Mouse (Mus musculus) liver, adult 2 months (tissue): Measurements from ENCODE around the gene Zfp663. TPM values are rescaled to one million over a fixed set of nuclear protein-coding genes. Genes with fewer than 3 reads are reported as not detected.

ENCODE experiments used
- DNase-seq: peaks from one replicate; pipeline ENCODE4 v3.0.0-alpha.2; 2011; ENCODE audit warnings: low read depth, low spot score; ENCODE audit errors: extremely low read depth
- H3K27ac ChIP-seq: fragments of 200-500 bp; replicated peaks from 2 replicates; pipeline ENCODE4 v1.5.1; 2012; ENCODE audit warnings: low read depth, mild to moderate bottlenecking, control low read depth, inconsistent platforms, low read length; ENCODE audit not compliant: insufficient read depth
- H3K27me3 ChIP-seq: fragments of 200-500 bp; 2 replicates; pipeline ENCODE4 v1.6.1; 2012; ENCODE audit warnings: mild to moderate bottlenecking, moderate library complexity, low read length, inconsistent platforms; ENCODE audit not compliant: control insufficient read depth, insufficient read depth
- H3K36me3 ChIP-seq: fragments of 200-500 bp; 2 replicates; pipeline ENCODE4 v1.6.1; 2012; ENCODE audit warnings: low read length, inconsistent platforms; ENCODE audit not compliant: control insufficient read depth, insufficient read depth
- H3K4me1 ChIP-seq: fragments of 200-500 bp; 2 replicates; pipeline ENCODE4 v1.6.1; 2011; ENCODE audit warnings: low read length; ENCODE audit not compliant: control insufficient read depth, insufficient read depth
- H3K4me3 ChIP-seq: fragments of 200-500 bp; 2 replicates; pipeline ENCODE4 v1.5.1; 2011; ENCODE audit warnings: low read depth, mild to moderate bottlenecking, control low read depth, low read length, moderate library complexity; ENCODE audit not compliant: insufficient read depth
- H3K79me2 ChIP-seq: fragments of 200-500 bp; 2 replicates; pipeline ENCODE4 v1.6.1; 2012; ENCODE audit warnings: inconsistent platforms, mild to moderate bottlenecking, low read length, moderate library complexity; ENCODE audit not compliant: control insufficient read depth, insufficient read depth
- H3K9ac ChIP-seq: fragments of 200-500 bp; 2 replicates; pipeline ENCODE4 v1.6.1; 2012; ENCODE audit warnings: low read depth, mild to moderate bottlenecking, control low read depth, inconsistent platforms, low read length
- CTCF ChIP-seq: fragments of 200-500 bp; IDR thresholded peaks from 2 replicates; pipeline ENCODE4 v1.5.1; 2011; ENCODE audit warnings: low read depth, low read length, control low read depth
- POLR2A ChIP-seq: fragments of 200-500 bp; IDR thresholded peaks from 2 replicates; pipeline ENCODE4 v1.6.1; 2011; ENCODE audit warnings: low read length, control low read depth; ENCODE audit not compliant: insufficient read depth; ENCODE audit errors: extremely low read depth
- WGBS: fragments of 180-500 bp; shearing (Covaris S2); methylation state at CpG from one replicate; pipeline ENCODE4 v1.1.7; 2018; 5-methylcytosine and 5-hydroxymethylcytosine counted together
- polyA plus RNA-seq: library from polyadenylated mRNA; depleted of rRNA; stranded (reverse); fragments of >200 nt; gene quantifications from 2 replicates; pipeline ENCODE4 v1.2.3, GENCODE M21; 2012
- total RNA-seq: library from RNA; depleted of rRNA; stranded (reverse); fragments of >200 nt; gene quantifications from 2 replicates; pipeline ENCODE4 v1.2.3, GENCODE M21; 2014

Zfp663 gene
- total and polyA plus RNA-seq, 2 experiments = not detected

- TF ChIP-seq CTCF (no peak), POLR2A (0 out of 2 replicates have a peak, but pooled peaks have one; percentile 38)
- DNase-seq = peak; percentile 70
- H3K27me3 ChIP-seq = no peaks in the 10 kb centered on the region
- H3K9ac ChIP-seq = peak overlapping the region; percentile 79
- peak overlapping the region; percentile 64 for H3K4me3 ChIP-seq
- H3K79me2 ChIP-seq = no peaks in the 10 kb centered on the region
- H3K4me1 ChIP-seq = peaks cover 9% of the 10 kb centered on the region; the same call in 1 of the 2 replicates
- H3K36me3 ChIP-seq = no peaks in the 10 kb centered on the region
- WGBS = 20% methylated on average over 20 of the region's 20 CpGs
- peak overlapping the region; percentile 93 for H3K27ac ChIP-seq
These were observed 28.4 kb upstream of the Zfp663 start for GRCm38 (mm10) chr2:165396831-165397501.

DNA sequence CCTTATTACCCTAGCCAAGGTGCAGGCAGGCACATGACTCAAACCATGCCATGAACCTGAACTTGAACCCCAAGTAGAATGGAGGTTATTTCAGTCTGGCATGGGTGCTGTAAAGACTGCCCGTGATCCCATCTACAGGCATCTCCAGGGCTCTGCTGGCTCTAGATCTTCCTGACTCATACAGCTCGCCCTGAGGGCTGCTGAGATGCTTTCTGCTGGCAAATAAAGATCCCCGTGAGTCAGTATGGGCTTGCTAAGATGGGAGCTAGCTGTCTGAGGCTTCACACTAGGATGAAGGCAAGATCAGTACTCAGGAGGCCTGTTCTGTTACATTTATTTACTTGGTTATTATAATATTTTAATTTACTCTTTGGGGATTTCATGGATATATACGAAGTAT, 23.6 kb upstream of the Zfp663 start:
- DNase-seq = no peak
- TF ChIP-seq POLR2A (no peak), CTCF (no peak)
- no peak overlapping the region for H3K9ac ChIP-seq
- H3K79me2 ChIP-seq = no peaks in the 10 kb centered on the region
- no peak overlapping the region for H3K27ac ChIP-seq
- H3K36me3 ChIP-seq = no peaks in the 10 kb centered on the region
- 83% methylated on average over 4 of the region's 4 CpGs for WGBS
- H3K27me3 ChIP-seq = no peaks in the 10 kb centered on the region
- peaks cover 6% of the 10 kb centered on the region for H3K4me1 ChIP-seq
- no peak overlapping the region for H3K4me3 ChIP-seq

DNA sequence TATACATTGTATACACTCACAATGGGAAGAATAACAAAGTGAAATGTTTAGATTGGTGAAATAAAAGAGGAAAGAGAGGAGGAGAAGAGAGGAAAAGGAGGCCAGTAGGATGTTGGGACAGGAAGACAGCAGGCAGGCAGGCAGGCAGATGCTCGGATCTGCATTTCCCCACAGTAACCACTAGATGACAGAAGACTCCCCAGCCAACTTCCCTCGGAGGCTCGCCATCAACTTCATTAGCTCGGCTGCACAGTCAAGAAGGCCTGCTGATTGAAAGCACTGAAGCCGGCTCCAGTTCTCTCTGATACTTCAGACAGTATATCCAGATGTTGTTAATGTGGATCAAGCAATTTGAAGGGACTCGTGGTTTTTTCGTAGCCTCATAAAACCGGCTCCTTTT, 23.0 kb upstream of the Zfp663 start:
- peak; percentile 56 for DNase-seq
- Histone ChIP-seq H3K4me3 (no peak overlapping the region), H3K79me2 (no peaks in the 10 kb centered on the region), H3K4me1 (peaks cover 5% of the 10 kb centered on the region), H3K36me3 (no peaks in the 10 kb centered on the region), H3K27me3 (no peaks in the 10 kb centered on the region), H3K9ac (no peak overlapping the region), H3K27ac (no peak overlapping the region)
- TF ChIP-seq CTCF = peak; percentile 95
- TF ChIP-seq POLR2A = no peak
- WGBS = 16% methylated on average over 8 of the region's 8 CpGs

- Histone ChIP-seq H3K27me3 (no peaks in the 10 kb centered on the region), H3K27ac (no peak overlapping the region), H3K4me1 (peaks cover 5% of the 10 kb centered on the region), H3K9ac (no peak overlapping the region), H3K36me3 (no peaks in the 10 kb centered on the region), H3K79me2 (no peaks in the 10 kb centered on the region), H3K4me3 (no peak overlapping the region)
- peak; percentile 51 for DNase-seq
- no peak for TF ChIP-seq POLR2A
- no peak for TF ChIP-seq CTCF
- WGBS = 24% methylated on average over 6 of the region's 6 CpGs
These were observed 20.9 kb upstream of the Zfp663 start for GRCm38 (mm10) chr2:165389299-165389952.

GRCm38 (mm10) chr2:165387844-165388495, 19.4 kb upstream of the Zfp663 start, which contains the start of gene Zfp334:
TSS of gene Zfp334 (minus strand) at chr2:165388259.
- H3K36me3 ChIP-seq = peaks cover 4% of the 10 kb centered on the region; the same call in 1 of the 2 replicates
- TF ChIP-seq POLR2A = no peak
- TF ChIP-seq CTCF = no peak
- no peaks in the 10 kb centered on the region for H3K27me3 ChIP-seq
- peaks cover 5% of the 10 kb centered on the region for H3K4me1 ChIP-seq
- no peak within 1 kb of the TSS for H3K27ac ChIP-seq
- no peaks in the 10 kb centered on the region for H3K79me2 ChIP-seq
- WGBS = 2% methylated on average over 40 of the region's 40 CpGs
- peak within 1 kb of the TSS; percentile 63 for H3K9ac ChIP-seq
- DNase-seq = peak; percentile 71
- peak within 1 kb of the TSS; percentile 73 for H3K4me3 ChIP-seq
